Mouse (Mus musculus) erythroblast, embryonic 14.5 days (primary cell): Measurements from ENCODE around the gene Rnaseh2a. TPM values are rescaled to one million over a fixed set of nuclear protein-coding genes. Genes with fewer than 3 reads are reported as not detected.

ENCODE experiments used
- H3K27me3 ChIP-seq: 2 replicates; pipeline ENCODE4 v1.6.1; 2012; ENCODE audit warnings: inconsistent platforms; ENCODE audit not compliant: control insufficient read depth
- H3K36me3 ChIP-seq: 2 replicates; pipeline ENCODE4 v1.6.1; 2012; ENCODE audit warnings: mild to moderate bottlenecking, inconsistent platforms; ENCODE audit not compliant: control insufficient read depth
- H3K4me1 ChIP-seq: 2 replicates; pipeline ENCODE4 v1.6.1; 2012; ENCODE audit warnings: inconsistent platforms; ENCODE audit not compliant: control insufficient read depth
- H3K4me3 ChIP-seq: replicated peaks from 2 replicates; pipeline ENCODE3; 2012; ENCODE audit warnings: moderate library complexity, mild to moderate bottlenecking, inconsistent platforms
- H3K9me3 ChIP-seq: 2 replicates; pipeline ENCODE4 v1.6.1; 2012; ENCODE audit warnings: low read length, inconsistent platforms, mixed read lengths; ENCODE audit not compliant: control insufficient read depth
- GATA1 ChIP-seq: IDR thresholded peaks from 2 replicates; pipeline ENCODE4 v1.6.1; 2012; ENCODE audit warnings: low read length, inconsistent platforms, mixed read lengths
- TAL1 ChIP-seq: IDR thresholded peaks from 3 replicates; pipeline ENCODE4 v1.6.1; 2012; ENCODE audit warnings: low read length, inconsistent platforms, mixed read lengths
- polyA plus RNA-seq: library from polyadenylated mRNA; stranded (reverse); fragments of >175 nt; gene quantifications from 2 replicates; pipeline ENCODE4 v1.2.3, GENCODE M21; 2012

The Rnaseh2a gene
- polyA plus RNA-seq, 1 experiment = 162 TPM

DNA sequence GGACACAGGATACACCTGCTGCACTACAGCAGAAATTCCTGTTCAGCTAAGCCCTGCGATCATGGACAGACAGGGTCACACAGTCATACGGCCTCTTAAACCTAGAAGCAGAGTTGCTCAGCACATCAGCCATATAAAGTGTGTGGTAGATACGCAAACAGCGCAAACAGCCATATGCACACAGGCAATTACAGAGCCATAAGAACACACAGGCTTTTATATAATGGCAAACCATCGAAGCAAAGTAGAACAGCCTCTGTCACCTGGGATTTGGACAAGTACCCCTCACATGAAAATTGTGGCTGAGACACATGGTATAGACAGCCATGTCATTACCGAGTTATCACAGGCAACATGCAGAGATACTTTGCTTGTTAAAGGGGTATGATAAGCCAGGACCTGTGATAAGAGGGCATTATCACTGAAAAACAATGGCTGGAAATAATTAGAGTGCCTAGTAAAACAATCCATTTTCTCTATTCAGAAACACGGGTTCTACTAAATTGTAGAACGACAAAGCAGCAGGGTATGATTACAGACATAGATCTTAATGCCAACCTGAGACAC, 16.9 kb upstream of the Rnaseh2a start:
- no peaks in the 10 kb centered on the region for H3K9me3 ChIP-seq
- H3K4me1 ChIP-seq = peaks cover 86% of the 10 kb centered on the region
- no peaks in the 10 kb centered on the region for H3K27me3 ChIP-seq
- H3K36me3 ChIP-seq = no peaks in the 10 kb centered on the region
- TF ChIP-seq TAL1 = no peak
- no peak for TF ChIP-seq GATA1
- H3K4me3 ChIP-seq = peak overlapping the region; percentile 66

DNA sequence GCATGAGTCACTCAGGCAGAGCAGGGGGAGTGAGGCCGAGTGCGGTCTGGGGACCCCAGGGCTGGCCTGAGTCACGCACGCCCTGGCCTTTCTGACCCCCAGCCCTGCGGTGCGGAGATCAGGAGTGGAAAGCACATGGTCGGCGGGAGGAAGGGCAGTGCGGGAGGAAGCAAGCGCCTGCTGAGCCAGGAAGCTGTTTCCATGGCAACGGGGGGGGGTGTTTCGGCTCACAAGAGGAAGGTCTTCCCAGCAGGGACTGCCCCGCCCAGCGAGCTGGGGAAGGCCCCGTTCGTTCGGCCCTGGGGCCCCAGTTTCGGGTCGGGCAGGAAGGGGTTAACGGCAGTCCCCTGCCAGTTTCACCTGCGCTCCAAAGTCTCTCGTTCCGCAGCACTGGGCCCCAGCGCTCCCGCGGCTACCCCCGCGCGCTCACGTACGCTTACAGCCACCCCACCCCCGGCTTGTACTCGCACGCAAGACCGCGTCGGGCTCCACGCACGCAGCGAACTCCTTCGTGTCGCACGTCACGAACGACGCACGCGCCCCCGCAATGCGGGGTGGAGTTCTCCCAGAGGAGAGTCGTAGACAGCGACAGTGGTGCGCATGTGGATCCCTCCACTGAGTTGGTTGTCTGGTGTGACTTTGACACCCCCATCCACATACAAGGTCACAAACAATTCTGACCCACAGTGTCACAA, 16.3 kb upstream of the Rnaseh2a start:
- TF ChIP-seq TAL1 (no peak), GATA1 (no peak)
- no peaks in the 10 kb centered on the region for H3K27me3 ChIP-seq
- H3K4me1 ChIP-seq = peaks cover 85% of the 10 kb centered on the region
- no peaks in the 10 kb centered on the region for H3K36me3 ChIP-seq
- peak overlapping the region; percentile 66 for H3K4me3 ChIP-seq
- no peaks in the 10 kb centered on the region for H3K9me3 ChIP-seq

DNA sequence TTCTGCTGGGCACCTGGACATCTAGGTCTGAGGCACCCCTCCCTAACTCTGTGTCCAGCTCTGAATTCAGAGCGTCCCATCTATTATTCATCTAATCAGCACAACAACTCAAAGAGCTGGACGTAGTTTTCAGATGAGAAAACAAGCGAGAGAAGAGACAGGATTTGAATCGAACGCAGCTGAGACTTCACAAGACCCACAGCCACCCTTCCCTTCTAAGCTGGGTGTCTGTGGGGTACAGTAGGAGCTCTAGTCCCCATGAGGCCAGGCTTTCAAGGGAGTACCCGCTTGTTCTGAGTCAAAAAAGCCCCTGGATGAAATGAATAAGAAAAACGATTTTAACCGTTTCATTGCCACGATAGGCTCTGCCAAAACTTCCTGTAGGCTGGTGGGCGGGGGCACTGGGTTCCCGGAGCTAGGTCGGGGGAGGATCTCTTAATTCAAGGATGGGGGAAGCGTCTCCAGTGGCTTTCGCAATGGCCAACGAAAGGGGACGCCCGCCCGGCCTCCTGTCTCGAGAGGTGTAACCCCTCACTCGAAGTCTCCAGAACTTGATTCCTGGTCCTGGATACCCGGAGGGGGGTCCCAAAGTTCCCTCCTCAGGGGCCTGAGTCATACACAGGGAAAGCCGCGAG, 15.6 kb upstream of the Rnaseh2a start:
- peak overlapping the region; percentile 66 for H3K4me3 ChIP-seq
- H3K36me3 ChIP-seq = no peaks in the 10 kb centered on the region
- peaks cover 86% of the 10 kb centered on the region for H3K4me1 ChIP-seq
- TF ChIP-seq TAL1 = no peak
- TF ChIP-seq GATA1 = no peak
- no peaks in the 10 kb centered on the region for H3K9me3 ChIP-seq
- no peaks in the 10 kb centered on the region for H3K27me3 ChIP-seq

DNA sequence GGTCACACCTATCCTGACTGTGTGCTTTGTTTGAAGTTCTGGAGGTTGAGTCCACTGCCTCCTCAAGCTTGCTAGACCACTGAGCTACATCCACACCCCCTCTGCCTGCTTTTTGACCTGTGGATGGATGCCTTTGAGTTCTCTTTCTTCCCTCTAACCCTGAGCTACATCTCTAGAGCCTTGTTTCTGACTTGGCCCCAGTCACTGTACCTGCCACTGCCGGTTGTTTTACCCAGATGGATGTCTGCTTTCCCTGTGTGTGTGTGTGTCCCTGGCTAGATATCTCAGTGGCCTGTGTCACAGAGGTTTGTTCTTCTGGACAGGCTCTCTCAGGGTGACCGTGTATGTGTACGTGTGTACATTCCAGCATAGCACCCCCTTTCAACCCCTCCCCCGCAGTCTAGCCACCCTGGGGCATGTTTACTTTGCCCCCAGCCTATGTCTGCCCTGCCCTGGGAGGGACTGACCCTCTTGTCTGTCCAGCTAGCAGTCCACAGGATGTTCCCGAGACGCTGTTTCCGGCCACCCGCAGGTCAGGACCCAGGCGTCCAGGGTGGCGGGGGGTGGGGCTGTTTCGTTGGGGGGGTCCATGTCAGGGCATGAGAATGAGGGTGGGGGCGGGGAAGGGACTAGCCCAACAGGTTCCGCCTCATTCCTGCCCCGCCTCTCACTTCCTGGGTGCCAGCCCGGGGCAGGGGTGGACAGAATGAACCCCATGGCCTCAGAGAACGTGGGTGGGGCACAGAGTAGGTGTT, 14.9 kb upstream of the Rnaseh2a start:
- H3K27me3 ChIP-seq = no peaks in the 10 kb centered on the region
- TF ChIP-seq TAL1 = no peak
- no peak for TF ChIP-seq GATA1
- H3K4me1 ChIP-seq = peaks cover 86% of the 10 kb centered on the region
- H3K36me3 ChIP-seq = no peaks in the 10 kb centered on the region
- H3K4me3 ChIP-seq = peak overlapping the region; percentile 66
- H3K9me3 ChIP-seq = no peaks in the 10 kb centered on the region

DNA sequence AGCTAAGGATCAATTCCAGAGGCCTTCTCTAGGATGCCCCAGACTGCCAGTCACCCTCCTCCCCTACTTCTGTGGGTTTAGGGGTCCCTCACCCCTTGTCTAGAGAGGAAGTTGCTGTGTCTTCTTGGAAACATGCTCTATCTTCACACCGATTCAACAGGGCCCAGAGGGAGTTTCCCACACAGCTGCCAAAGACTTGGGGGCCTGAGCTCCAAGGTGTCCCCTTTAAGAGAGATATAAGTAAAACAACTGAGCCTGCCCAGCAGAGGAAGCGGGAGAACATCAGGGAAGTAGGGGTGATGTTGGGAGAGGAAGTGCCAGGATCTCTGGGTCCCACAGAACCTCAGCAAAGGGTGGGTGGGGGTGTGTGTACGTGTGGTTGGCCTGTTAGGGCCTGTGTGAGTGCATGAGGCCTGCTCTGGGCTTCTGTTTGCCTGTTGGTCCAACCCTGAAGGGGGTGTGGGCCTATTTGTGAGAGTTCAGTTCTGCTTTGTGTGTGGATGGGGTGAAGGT, 13.0 kb upstream of the Rnaseh2a start:
- H3K4me3 ChIP-seq = no peak overlapping the region

DNA sequence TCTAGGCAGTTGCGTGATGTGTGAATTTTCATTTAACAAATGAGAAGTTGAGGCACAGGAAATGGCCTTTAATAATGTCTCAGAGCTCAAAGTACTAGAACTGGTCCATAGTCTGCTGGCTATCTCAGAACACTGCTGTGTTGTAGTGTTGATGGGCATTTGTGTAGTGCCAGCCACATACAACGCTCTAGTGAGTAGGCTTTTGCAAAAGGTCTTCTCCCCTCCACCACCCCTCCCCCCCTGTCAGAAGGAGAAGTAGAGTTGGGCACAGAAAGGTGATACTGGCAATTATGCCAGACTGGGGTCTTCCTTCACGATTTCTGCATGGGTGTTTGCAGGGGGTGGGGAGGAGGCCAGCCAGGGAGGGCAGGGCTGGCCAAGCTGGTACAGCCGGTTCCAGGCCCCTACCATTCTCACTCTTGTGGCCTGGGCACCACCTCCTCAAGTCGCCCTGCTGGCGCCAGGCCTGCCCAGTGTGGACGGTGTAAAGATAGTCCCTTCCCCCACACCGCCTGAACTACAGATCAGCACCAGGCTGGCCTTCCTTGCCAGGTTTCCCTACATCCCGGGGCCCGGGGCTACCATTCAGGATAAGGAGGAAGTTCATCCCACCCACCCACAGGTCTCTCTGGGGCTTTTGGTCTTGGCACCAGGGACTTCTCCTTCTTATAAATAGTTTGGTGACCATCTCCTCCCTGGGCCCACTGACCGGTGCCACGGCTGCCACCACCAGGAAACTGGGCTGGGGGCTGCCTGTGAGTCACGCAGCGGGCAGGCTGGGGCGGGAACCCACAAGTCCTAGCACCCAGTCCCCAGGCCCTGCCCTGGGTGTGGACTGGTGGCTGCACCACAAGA, 12.3 kb upstream of the Rnaseh2a start:
- TF ChIP-seq TAL1 (no peak), GATA1 (no peak)
- Histone ChIP-seq H3K27me3 (peaks cover 16% of the 10 kb centered on the region), H3K9me3 (no peaks in the 10 kb centered on the region), H3K4me1 (peaks cover 95% of the 10 kb centered on the region), H3K36me3 (no peaks in the 10 kb centered on the region), H3K4me3 (no peak overlapping the region)

More for the DNA sequence above, 13.0 kb upstream of the Rnaseh2a start:
- H3K27me3 ChIP-seq = peaks cover 12% of the 10 kb centered on the region
- no peaks in the 10 kb centered on the region for H3K9me3 ChIP-seq
- peaks cover 91% of the 10 kb centered on the region for H3K4me1 ChIP-seq
- H3K36me3 ChIP-seq = no peaks in the 10 kb centered on the region
- TF ChIP-seq TAL1 = no peak
- no peak for TF ChIP-seq GATA1

DNA sequence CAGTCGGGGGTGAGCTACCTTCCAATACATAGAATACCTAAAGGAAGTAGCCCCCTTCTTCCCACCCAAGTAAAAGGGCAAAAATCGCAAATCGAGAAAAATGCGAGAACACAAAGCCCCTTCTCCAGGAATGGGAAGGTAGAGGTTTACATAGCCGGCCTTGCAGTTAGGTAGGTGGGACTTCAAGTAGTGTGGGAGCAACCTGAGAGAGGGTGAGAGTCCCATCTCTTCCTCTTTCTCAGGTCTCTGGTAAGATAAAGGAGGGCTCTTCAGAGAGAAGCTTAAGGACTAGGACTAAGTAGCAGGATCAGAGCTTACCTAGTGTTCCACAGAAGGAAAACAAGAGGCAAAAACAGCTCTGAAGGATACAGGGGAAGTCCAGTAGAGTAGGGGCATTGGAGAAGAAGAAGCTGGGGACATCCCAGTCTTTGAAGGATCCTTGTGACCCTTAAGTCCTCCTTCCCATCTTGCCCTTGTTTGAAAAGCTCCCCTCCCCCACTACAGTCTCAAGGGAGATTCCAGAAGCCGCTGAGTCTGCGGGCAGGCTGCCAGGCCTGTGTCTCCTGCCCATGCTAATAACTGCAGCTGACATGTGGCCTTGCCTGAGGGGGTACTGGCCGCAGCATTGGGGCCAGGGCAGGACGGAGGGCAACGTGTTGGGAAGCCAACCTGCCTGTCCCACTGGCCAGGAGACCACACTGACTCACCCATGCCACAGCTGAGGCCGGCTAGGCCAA, 11.2 kb upstream of the Rnaseh2a start:
- H3K9me3 ChIP-seq = no peaks in the 10 kb centered on the region
- H3K36me3 ChIP-seq = no peaks in the 10 kb centered on the region; the same call in 1 of the 2 replicates
- peaks cover 95% of the 10 kb centered on the region for H3K4me1 ChIP-seq
- H3K27me3 ChIP-seq = peaks cover 16% of the 10 kb centered on the region
- peak overlapping the region; percentile 71 for H3K4me3 ChIP-seq
- TF ChIP-seq GATA1 = no peak
- no peak for TF ChIP-seq TAL1
